Mouse (Mus musculus) midbrain, embryonic 10.5 days (tissue): ENCODE results near the gene Fubp1. TPM values are rescaled to one million over a fixed set of nuclear protein-coding genes. Genes with fewer than 3 reads are reported as not detected.

ENCODE experiments used
- DNase-seq: peaks from one replicate; pipeline ENCODE4 v3.0.0-alpha.2; 2017; ENCODE audit warnings: low spot score
- H3K27ac ChIP-seq: fragments of 300-500 bp; sonication (generic); replicated peaks from 2 replicates; pipeline ENCODE4 v1.5.1; 2016; ENCODE audit warnings: mild to moderate bottlenecking
- H3K27me3 ChIP-seq: fragments of 300-500 bp; sonication (generic); 2 replicates; pipeline ENCODE4 v1.6.1; 2016; ENCODE audit warnings: low read depth, mild to moderate bottlenecking; ENCODE audit not compliant: poor library complexity, severe bottlenecking
- H3K36me3 ChIP-seq: fragments of 300-500 bp; sonication (generic); 2 replicates; pipeline ENCODE4 v1.6.1; 2016; ENCODE audit warnings: mild to moderate bottlenecking, moderate library complexity
- H3K4me1 ChIP-seq: fragments of 300-500 bp; sonication (generic); 2 replicates; pipeline ENCODE4 v1.6.1; 2016
- H3K4me3 ChIP-seq: fragments of 300-500 bp; sonication (generic); 2 replicates; pipeline ENCODE4 v1.5.1; 2016; ENCODE audit warnings: mild to moderate bottlenecking, moderate library complexity
- H3K9me3 ChIP-seq: fragments of 300-500 bp; sonication (generic); replicated peaks from 2 replicates; pipeline ENCODE4 v1.6.1; 2016; ENCODE audit warnings: mild to moderate bottlenecking
- WGBS: fragments of 180-500 bp; shearing (Covaris S2); methylation state at CpG from one replicate; pipeline ENCODE4 v1.1.7; 2016; 5-methylcytosine and 5-hydroxymethylcytosine counted together
- polyA plus RNA-seq: library from polyadenylated mRNA; unstranded; fragments of >200 nt; fragmentation: Nextera tagmentation; extraction: Ambion mirVana; gene quantifications from 2 replicates; pipeline ENCODE4 v1.2.1, GENCODE M21; 2016

The Fubp1 gene
- polyA plus RNA-seq, 1 experiment from 2014 or later: 411 TPM

GRCm38 (mm10) chr3:152271876-152272275 is 61.7 kb downstream of the Fubp1 start:
- DNase-seq: no peak
- WGBS: 86% methylated on average over 6 of the region's 6 CpGs
- Histone ChIP-seq H3K27ac (no peak overlapping the region), H3K36me3 (peaks cover 11% of the 10 kb centered on the region), H3K27me3 (peaks cover 22% of the 10 kb centered on the region), H3K4me3 (no peak overlapping the region), H3K9me3 (no peaks in the 10 kb centered on the region), H3K4me1 (peaks cover 6% of the 10 kb centered on the region; the same call in 1 of the 2 replicates)

- H3K4me1 ChIP-seq: peaks cover 6% of the 10 kb centered on the region; the same call in 1 of the 2 replicates
- WGBS: 86% methylated on average over 20 of the region's 20 CpGs
- no peak for DNase-seq
These were observed 62.9 kb downstream of the Fubp1 start for GRCm38 (mm10) chr3:152272974-152273685.

GRCm38 (mm10) chr3:152275008-152275407 is 64.8 kb downstream of the Fubp1 start:
- no peak for DNase-seq
- 81% methylated on average over 8 of the region's 8 CpGs for whole genome bisulfite sequencing
- H3K27ac ChIP-seq: no peak overlapping the region

More at GRCm38 (mm10) chr3:152272974-152273685, 62.9 kb downstream of the Fubp1 start:
- Histone ChIP-seq H3K36me3 (peaks cover 13% of the 10 kb centered on the region), H3K9me3 (no peaks in the 10 kb centered on the region), H3K27ac (no peak overlapping the region), H3K27me3 (peaks cover 10% of the 10 kb centered on the region), H3K4me3 (no peak overlapping the region)

GRCm38 (mm10) chr3:152276935-152277334 is 66.7 kb downstream of the Fubp1 start:
- H3K4me3 ChIP-seq: no peak overlapping the region
- peaks cover 6% of the 10 kb centered on the region; the same call in 1 of the 2 replicates for H3K4me1 ChIP-seq
- H3K36me3 ChIP-seq: peaks cover 27% of the 10 kb centered on the region
- no peaks in the 10 kb centered on the region for H3K27me3 ChIP-seq
- no peak for DNase-seq
- no peak overlapping the region for H3K27ac ChIP-seq
- WGBS: 96% methylated on average over 3 of the region's 3 CpGs
- H3K9me3 ChIP-seq: no peaks in the 10 kb centered on the region

More at GRCm38 (mm10) chr3:152275008-152275407, 64.8 kb downstream of the Fubp1 start:
- peaks cover 13% of the 10 kb centered on the region for H3K36me3 ChIP-seq
- H3K9me3 ChIP-seq: no peaks in the 10 kb centered on the region
- H3K4me3 ChIP-seq: no peak overlapping the region
- peaks cover 6% of the 10 kb centered on the region; the same call in 1 of the 2 replicates for H3K4me1 ChIP-seq
- no peaks in the 10 kb centered on the region for H3K27me3 ChIP-seq

GRCm38 (mm10) chr3:152277912-152278311 is 67.7 kb downstream of the Fubp1 start:
- no peak overlapping the region for H3K4me3 ChIP-seq
- no peaks in the 10 kb centered on the region for H3K9me3 ChIP-seq
- H3K27ac ChIP-seq: no peak overlapping the region
- no peak for DNase-seq
- WGBS: 93% methylated on average over 2 of the region's 2 CpGs
- H3K4me1 ChIP-seq: peaks cover 6% of the 10 kb centered on the region; the same call in 1 of the 2 replicates
- peaks cover 36% of the 10 kb centered on the region for H3K36me3 ChIP-seq
- no peaks in the 10 kb centered on the region for H3K27me3 ChIP-seq

GRCm38 (mm10) chr3:152278431-152278830 is 68.2 kb downstream of the Fubp1 start:
- no peak overlapping the region for H3K27ac ChIP-seq
- DNase-seq: no peak
- H3K4me1 ChIP-seq: peaks cover under 1% of the 10 kb centered on the region; the same call in 1 of the 2 replicates
- no peaks in the 10 kb centered on the region for H3K27me3 ChIP-seq
- H3K36me3 ChIP-seq: peaks cover 42% of the 10 kb centered on the region
- WGBS: 83% methylated on average over 2 of the region's 2 CpGs
- no peaks in the 10 kb centered on the region for H3K9me3 ChIP-seq
- H3K4me3 ChIP-seq: no peak overlapping the region

- H3K9me3 ChIP-seq: no peaks in the 10 kb centered on the region
- no peaks in the 10 kb centered on the region for H3K27me3 ChIP-seq
- H3K36me3 ChIP-seq: peaks cover 60% of the 10 kb centered on the region
- H3K4me1 ChIP-seq: no peaks in the 10 kb centered on the region
- H3K4me3 ChIP-seq: no peak overlapping the region
- DNase-seq: no peak
- 34% methylated on average over 3 of the region's 3 CpGs for WGBS
- no peak overlapping the region for H3K27ac ChIP-seq
These were observed 71.9 kb downstream of the Fubp1 start for GRCm38 (mm10) chr3:152282126-152282525.

- Histone ChIP-seq H3K4me1 (no peaks in the 10 kb centered on the region), H3K36me3 (peaks cover 80% of the 10 kb centered on the region), H3K9me3 (no peaks in the 10 kb centered on the region), H3K27ac (no peak overlapping the region), H3K27me3 (no peaks in the 10 kb centered on the region), H3K4me3 (no peak overlapping the region)
- no peak for DNase-seq
- WGBS: 100% methylated on average over 1 of the region's 1 CpGs
These were observed 74.1 kb downstream of the Fubp1 start for GRCm38 (mm10) chr3:152284306-152284705.

GRCm38 (mm10) chr3:152284759-152285158 is 74.5 kb downstream of the Fubp1 start:
- Histone ChIP-seq H3K4me1 (no peaks in the 10 kb centered on the region), H3K27ac (no peak overlapping the region), H3K9me3 (no peaks in the 10 kb centered on the region), H3K4me3 (no peak overlapping the region), H3K36me3 (peaks cover 83% of the 10 kb centered on the region), H3K27me3 (no peaks in the 10 kb centered on the region)
- no peak for DNase-seq
- WGBS: 93% methylated on average over 5 of the region's 5 CpGs

Other genes starting within 250 kb of the Fubp1 start
- gene Gipc2, start 44.2 kb upstream of the Fubp1 start, polyA plus RNA-seq: 0.95 and 1.5 TPM in 2 replicates
- gene Dnajb4, start 120 bp upstream of the Fubp1 start, polyA plus RNA-seq: 20.1 and 22.6 TPM in 2 replicates
- 3.0 and 4.5 TPM in 2 replicates for gene Nexn, start 55.9 kb downstream of the Fubp1 start, polyA plus RNA-seq
- gene Miga1, start 130.0 kb downstream of the Fubp1 start, polyA plus RNA-seq: 17.1 and 18.2 TPM in 2 replicates
- 47.2 and 58.8 TPM in 2 replicates for gene Usp33, start 136.1 kb downstream of the Fubp1 start, polyA plus RNA-seq
- gene Zzz3, start 185.1 kb downstream of the Fubp1 start, polyA plus RNA-seq: 53.3 and 54.6 TPM in 2 replicates